Mouse (Mus musculus): ENCODE results near the gene Olfr554.
"Not testable (repeated sequence)": the region's sequence is repeated elsewhere in the genome, so short reads cannot be mapped to it uniquely, and the experiment has no call there.

The Olfr554 gene

DNA sequence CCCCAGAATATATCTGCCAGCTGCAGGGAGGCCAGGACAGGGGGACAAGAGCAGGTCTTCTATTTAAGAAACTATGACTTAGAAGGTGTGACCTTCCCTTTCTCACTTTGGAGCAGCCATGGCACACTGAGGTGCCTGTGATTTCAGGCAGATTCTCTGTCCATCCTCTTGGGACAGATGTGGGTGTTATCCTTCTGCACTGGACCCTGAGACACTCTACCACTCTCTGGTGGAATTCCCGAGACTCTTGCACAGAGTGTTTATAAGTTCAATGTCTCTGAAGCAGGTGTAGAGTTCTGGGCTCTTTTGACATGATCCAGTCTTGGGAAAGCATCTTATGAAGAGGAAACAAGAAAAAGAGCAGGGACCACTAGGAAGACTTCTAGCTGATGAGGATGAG is at the start of gene Olfr554:
Gene Olfr554 (plus strand): TSS at position 301 of the 400 bp plus-strand sequence.
- no peak for DNase-seq (ENCODE audit: low spot score)

- no peak for DNase-seq (ENCODE audit: low spot score)
These were observed 46.4 kb upstream of the Olfr554 start, which contains the start of gene Olfr551 for GRCm38 (mm10) chr7:102591786-102592185. Olfr551 (minus strand) TSS chr7:102591886.

GRCm38 (mm10) chr7:102597378-102598031 is 40.7 kb upstream of the Olfr554 start, which contains the start of gene Olfr552:
Olfr552 (plus strand) TSS chr7:102597770.
- no peak for DNase-seq (ENCODE audit: low spot score)

DNA sequence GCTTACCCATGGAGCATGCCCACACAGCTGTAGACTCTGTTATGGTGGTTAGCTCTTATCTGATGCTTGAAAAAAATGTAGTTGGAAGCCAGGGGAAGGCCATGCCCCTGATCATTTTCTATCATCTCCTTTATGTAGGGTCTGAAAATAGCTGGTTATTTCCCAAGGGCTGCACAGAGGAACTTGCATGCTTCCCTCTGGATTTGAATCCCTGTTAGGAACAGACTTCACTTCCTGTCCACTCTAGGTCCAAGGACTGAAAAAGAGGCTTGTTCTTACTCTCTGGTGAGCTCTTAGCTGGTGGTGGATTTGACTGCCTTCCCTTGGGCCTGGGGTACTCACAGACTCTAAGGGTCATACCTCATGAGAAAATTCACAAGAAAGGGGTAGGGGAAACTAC is 20.1 kb upstream of the Olfr554 start, which contains the start of gene Olfr553:
Gene Olfr553 (minus strand): TSS at position 101 of the 400 bp plus-strand sequence.
- no peak for DNase-seq (ENCODE audit: low spot score)

GRCm38 (mm10) chr7:102619608-102620007 is 18.6 kb upstream of the Olfr554 start:
- no peak for DNase-seq (ENCODE audit: low spot score)

DNA sequence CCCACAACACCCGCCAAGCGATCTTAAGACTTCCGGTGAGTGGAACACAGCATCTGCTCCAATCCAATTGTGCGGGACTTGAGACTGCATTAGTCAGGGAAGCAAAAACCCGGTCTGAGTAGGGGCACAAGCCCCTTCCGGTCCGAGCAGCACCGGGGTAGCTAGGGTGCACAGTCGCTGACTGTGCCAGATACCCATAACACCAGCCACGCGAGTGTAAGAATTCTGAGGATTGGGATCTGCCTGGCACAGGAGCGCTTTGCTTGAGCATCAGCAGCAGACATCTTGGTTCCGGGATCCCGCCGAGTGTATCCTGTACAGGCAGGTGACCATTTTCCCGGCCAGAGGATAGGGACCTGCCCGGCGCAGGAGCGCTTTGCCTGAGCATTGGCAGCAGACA is 17.9 kb upstream of the Olfr554 start:
- not testable (repeated sequence) for DNase-seq (ENCODE audit: low spot score)

DNA sequence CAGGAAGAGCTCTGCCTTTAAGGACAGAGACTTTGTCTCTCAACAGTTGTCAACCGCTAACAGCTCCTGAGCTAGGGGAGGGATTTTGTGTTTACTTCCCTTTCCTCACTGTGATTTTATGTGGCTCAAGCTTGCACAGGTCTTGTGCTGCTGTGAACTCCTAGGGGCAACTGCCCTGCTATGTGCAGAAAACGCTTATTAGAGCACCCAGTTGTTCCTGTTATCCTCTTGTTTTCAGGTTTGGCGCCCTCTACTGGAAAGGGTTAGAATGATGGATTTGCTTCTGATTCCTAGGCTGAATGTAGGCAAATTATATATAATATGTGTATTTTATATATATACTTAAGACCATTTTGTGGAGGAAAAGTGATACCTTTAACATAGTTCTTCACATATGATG is 1.6 kb upstream of the Olfr554 start:
- peak; percentile 51 for DNase-seq (ENCODE audit: low spot score)

DNA sequence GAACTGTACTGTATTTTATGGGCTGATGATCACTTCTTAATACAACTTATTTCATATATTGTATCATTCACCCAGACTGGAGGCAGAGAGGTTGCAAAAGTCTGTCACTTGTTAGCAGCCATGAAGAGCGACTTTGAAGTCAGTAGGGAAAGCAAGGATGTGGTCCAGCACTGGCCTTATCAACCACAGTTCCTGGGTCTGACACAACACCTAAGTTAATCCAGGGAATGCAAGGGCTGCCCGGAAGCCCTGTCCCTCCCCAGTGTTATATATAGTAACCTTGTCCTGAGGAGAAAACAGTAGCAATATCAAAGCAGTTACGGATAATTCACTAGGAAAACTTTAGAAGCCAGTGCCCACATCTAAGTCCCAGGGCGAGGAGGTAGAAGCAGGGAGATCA is 6.7 kb downstream of the Olfr554 start:
- DNase-seq (ENCODE audit: low spot score): not testable (repeated sequence)

DNA sequence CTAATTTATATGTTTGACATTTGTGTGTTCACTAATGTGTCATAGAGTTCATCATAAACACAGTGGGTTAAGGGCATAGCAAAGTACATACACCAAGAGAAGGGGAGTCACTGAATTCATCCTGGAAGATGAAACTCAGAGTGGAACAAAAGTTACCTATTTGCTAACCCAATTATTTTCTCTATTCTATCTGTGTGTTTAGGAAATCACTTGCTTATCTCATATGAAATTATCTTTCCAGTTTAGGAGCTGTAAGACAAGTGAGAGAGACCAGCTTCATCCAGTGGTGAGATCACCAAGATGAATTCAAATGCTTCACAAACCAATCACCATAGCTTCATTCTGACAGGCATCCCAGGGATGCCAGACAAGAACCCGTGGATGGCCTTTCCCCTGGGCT is 20.3 kb downstream of the Olfr554 start, which contains the start of gene Olfr555:
Gene Olfr555 (plus strand): TSS at position 301 of the 400 bp plus-strand sequence.
- no peak for DNase-seq (ENCODE audit: low spot score)

DNA sequence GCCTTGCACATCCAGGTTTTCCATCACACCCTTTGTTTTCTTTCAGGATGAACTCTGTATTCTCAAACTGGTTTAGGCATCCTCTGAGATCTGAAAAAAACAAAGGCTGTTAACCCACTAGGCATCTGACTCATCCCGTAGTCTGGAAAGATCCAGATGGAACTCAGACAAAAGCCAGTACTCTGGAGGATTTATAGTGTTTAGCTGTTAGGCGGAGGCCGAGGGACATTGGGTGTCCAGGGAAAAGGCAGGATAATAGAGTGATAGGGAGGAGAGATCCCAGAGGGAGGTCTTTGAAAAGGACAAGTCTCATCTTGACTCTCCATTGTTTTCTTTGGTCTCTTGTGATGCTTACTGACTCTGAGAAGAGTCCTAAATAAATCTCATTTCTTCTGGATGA is 26.4 kb downstream of the Olfr554 start, which contains the start of gene Olfr556:
Gene Olfr556 (plus strand): TSS at position 301 of the 400 bp plus-strand sequence.
- no peak for DNase-seq (ENCODE audit: low spot score)

DNA sequence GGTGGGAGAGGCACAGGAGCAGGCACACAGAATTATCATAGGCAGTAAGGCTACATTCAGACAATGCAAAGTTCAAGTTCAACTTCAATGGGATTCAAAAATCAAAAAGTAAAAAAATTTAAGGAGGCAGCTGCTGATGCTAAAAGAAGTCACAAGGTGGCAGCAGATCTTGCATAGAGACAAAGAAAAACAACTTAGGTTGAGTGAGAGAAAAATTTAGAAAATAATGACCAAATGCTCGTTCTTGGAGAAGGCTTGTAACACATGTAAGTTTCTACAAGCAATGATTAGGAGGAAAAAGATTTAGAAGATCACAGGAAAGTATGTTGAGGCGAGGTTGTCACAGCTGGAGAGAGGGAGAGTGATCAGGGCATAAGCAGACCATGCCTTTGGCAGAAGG is 27.1 kb downstream of the Olfr554 start:
- no peak for DNase-seq (ENCODE audit: low spot score)

GRCm38 (mm10) chr7:102676225-102676624 is 38.0 kb downstream of the Olfr554 start:
- DNase-seq (ENCODE audit: low spot score): no peak

DNA sequence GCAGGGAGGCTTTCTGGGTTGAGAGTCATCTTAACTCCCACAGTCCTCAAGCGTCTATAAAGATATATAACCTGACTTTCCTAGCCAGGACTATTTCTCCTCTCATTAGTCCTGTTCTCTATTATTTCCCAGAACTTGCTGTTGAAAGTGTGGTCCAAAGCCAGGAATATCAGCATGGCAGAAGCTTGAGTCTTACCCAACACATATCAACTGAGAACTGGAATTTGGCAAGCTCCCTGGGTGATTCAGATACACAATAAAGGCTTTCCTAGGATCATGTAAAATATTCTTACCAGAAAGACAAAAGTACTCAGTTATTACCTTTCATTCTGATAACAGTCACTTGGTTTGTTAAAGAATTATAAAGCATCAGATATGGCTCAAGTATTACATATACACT is 43.7 kb downstream of the Olfr554 start:
- no peak for DNase-seq (ENCODE audit: low spot score)

DNA sequence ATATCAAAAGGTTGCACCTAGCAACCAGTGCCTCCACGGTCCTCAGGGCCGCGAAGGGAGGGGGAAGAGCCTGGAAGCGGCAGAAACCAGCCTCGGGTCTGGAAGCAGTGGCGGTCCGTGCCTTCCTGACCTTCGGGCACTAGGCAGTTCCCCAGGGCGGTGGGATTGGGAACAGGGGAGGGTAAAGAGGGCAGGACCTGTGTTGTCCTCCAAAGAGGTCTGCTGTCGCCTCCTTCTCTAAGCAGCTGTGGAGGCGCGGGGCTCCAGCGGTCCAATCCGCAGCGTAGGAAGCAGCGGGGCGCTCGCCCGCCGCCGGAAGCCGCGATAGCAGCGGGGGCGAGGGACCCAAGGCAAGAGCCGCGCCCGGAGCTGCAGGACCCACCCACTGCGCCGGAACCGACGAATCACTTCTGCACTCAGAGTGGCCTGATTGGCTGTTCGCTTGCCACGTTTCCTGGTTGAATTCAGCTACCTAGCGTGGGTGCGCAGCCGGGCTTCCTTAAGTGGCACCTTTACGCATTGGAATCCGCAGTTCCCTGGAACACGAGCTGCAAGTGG is 48.8 kb downstream of the Olfr554 start, which contains the start of gene Trim68:
Gene Trim68 (minus strand): TSS at position 384 of the 558 bp plus-strand sequence.
- peak; percentile 85 for DNase-seq (ENCODE audit: low spot score)
